Mouse (Mus musculus): ENCODE measurements around the gene Inmt.
A peak's percentile ranks its signal among the peaks of the same experiment; 100 is the strongest.
"Not testable (repeated sequence)": the region's sequence is repeated elsewhere in the genome, so short reads cannot be mapped to it uniquely, and the experiment has no call there.

The Inmt gene

GRCm38 (mm10) chr6:55174741-55175181, at the start of gene Inmt:
Gene Inmt (minus strand): TSS chr6:55175043.
- DNase-seq, result no peak

GRCm38 (mm10) chr6:55223986-55224385, 49.1 kb upstream of the Inmt start:
- DNase-seq, result no peak

GRCm38 (mm10) chr6:55218232-55218631, 43.4 kb upstream of the Inmt start:
- DNase-seq, result no peak

- peak; percentile 73 for DNase-seq
Measured at GRCm38 (mm10) chr6:55214541-55214940, 39.7 kb upstream of the Inmt start.

GRCm38 (mm10) chr6:55210423-55211365, 35.9 kb upstream of the Inmt start:
- DNase-seq, result peak; percentile 44

GRCm38 (mm10) chr6:55207786-55208185, 32.9 kb upstream of the Inmt start:
- no peak for DNase-seq

GRCm38 (mm10) chr6:55203931-55204330, 29.1 kb upstream of the Inmt start:
- DNase-seq, result peak; percentile 22

- DNase-seq, result peak; percentile 97
Measured at GRCm38 (mm10) chr6:55202913-55203910, 28.4 kb upstream of the Inmt start, which contains the start of gene Mindy4. Gene Mindy4 (plus strand): TSS chr6:55203383.

GRCm38 (mm10) chr6:55199047-55199446, 24.2 kb upstream of the Inmt start:
- peak; percentile 76 for DNase-seq

GRCm38 (mm10) chr6:55193171-55193570, 18.3 kb upstream of the Inmt start:
- no peak for DNase-seq

- DNase-seq, result no peak
Measured at GRCm38 (mm10) chr6:55191537-55191936, 16.7 kb upstream of the Inmt start.

- no peak for DNase-seq
Measured at GRCm38 (mm10) chr6:55189406-55189805, 14.6 kb upstream of the Inmt start.

- not testable (repeated sequence) for DNase-seq
Measured at GRCm38 (mm10) chr6:55187827-55188226, 13.0 kb upstream of the Inmt start.

- DNase-seq, result no peak
Measured at GRCm38 (mm10) chr6:55182655-55183430, 8.0 kb upstream of the Inmt start.

GRCm38 (mm10) chr6:55179560-55179959, 4.7 kb upstream of the Inmt start:
- DNase-seq, result peak; percentile 72

GRCm38 (mm10) chr6:55177060-55177732, 2.4 kb upstream of the Inmt start:
- DNase-seq, result peak; percentile 54

- DNase-seq, result no peak
Measured at GRCm38 (mm10) chr6:55175892-55176291, 1.0 kb upstream of the Inmt start.

- DNase-seq, result no peak
Measured at GRCm38 (mm10) chr6:55175456-55175855, 613 bp upstream of the Inmt start.

GRCm38 (mm10) chr6:55173941-55174349, 898 bp downstream of the Inmt start:
- DNase-seq, result no peak

- DNase-seq, result no peak
Measured at GRCm38 (mm10) chr6:55173171-55173570, 1.7 kb downstream of the Inmt start.

- DNase-seq, result no peak
Measured at GRCm38 (mm10) chr6:55171638-55172037, 3.2 kb downstream of the Inmt start.

GRCm38 (mm10) chr6:55169818-55170217, 5.0 kb downstream of the Inmt start:
- DNase-seq, result no peak
